Mouse (Mus musculus) neural tube, postnatal 0 days (tissue): ENCODE measurements around the gene Cep19. TPM values are rescaled to one million over a fixed set of nuclear protein-coding genes. Genes with fewer than 3 reads are reported as not detected.

ENCODE experiments used
- polyA plus RNA-seq: library from polyadenylated mRNA; unstranded; fragments of >200 nt; fragmentation: Nextera tagmentation; extraction: Ambion mirVana; gene quantifications from 2 replicates; pipeline ENCODE4 v1.2.1, GENCODE M21; 2015

Gene Cep19
- polyA plus RNA-seq, result 50.8 and 54.6 TPM in 2 replicates

GRCm38 (mm10) chr16:32099638-32100150 lies at the start of gene Cep19, which contains the start of gene Pigx:
Cep19 (plus strand) TSS chr16:32099800.
Pigx (minus strand) TSS chr16:32099740.

GRCm38 (mm10) chr16:32078991-32079511 lies 20.5 kb upstream of the Cep19 start, which contains the start of gene Pak2:
Pak2 (minus strand) TSS chr16:32079342.

Other genes with a start within 250 kb of the Cep19 start
- 0.18 and 0.24 TPM in 2 replicates for gene Meltf, start 221.0 kb upstream of the Cep19 start, polyA plus RNA-seq
- gene Pigz, start 165.9 kb upstream of the Cep19 start, polyA plus RNA-seq, result 6.4 and 7.2 TPM in 2 replicates
- gene 0610012G03Rik, start 151.3 kb upstream of the Cep19 start, polyA plus RNA-seq, result 142 and 153 TPM in 2 replicates
- gene Ncbp2, start 151.3 kb upstream of the Cep19 start, polyA plus RNA-seq, result 63.9 and 69.2 TPM in 2 replicates
- gene Senp5, start 96.5 kb upstream of the Cep19 start, polyA plus RNA-seq, result 10.3 and 10.7 TPM in 2 replicates
- gene Pak2, start 20.5 kb upstream of the Cep19 start, polyA plus RNA-seq, result 17.7 and 18.4 TPM in 2 replicates
- 70.9 and 79.9 TPM in 2 replicates for gene Pigx, start 60 bp upstream of the Cep19 start, polyA plus RNA-seq
- gene Nrros, start 65.8 kb downstream of the Cep19 start, polyA plus RNA-seq, result 6.0 and 7.1 TPM in 2 replicates
- gene Bex6, start 80.0 kb downstream of the Cep19 start, polyA plus RNA-seq, result not detected in 2 replicates
- gene Fbxo45, start 147.4 kb downstream of the Cep19 start, polyA plus RNA-seq, result 17.6 and 18.9 TPM in 2 replicates
- 16.5 and 16.9 TPM in 2 replicates for gene Wdr53, start 147.4 kb downstream of the Cep19 start, polyA plus RNA-seq
- gene Smco1, start 171.7 kb downstream of the Cep19 start, polyA plus RNA-seq, result not detected in 2 replicates
- gene Rnf168, start 177.7 kb downstream of the Cep19 start, polyA plus RNA-seq, result 28.8 and 30.3 TPM in 2 replicates
- 13.5 and 15.4 TPM in 2 replicates for gene Ubxn7, start 232.5 kb downstream of the Cep19 start, polyA plus RNA-seq